Mouse (Mus musculus) embryonic fibroblast, embryonic 13.5 days (primary cell): ENCODE data around the gene Olfr312. TPM values are rescaled to one million over a fixed set of nuclear protein-coding genes. Genes with fewer than 3 reads are reported as not detected.
A peak's percentile ranks its signal among the peaks of the same experiment; 100 is the strongest.

ENCODE experiments used
- H3K27ac ChIP-seq: 2 replicates; pipeline ENCODE4 v1.5.1; 2012; ENCODE audit warnings: low read length, control low read depth, inconsistent platforms; ENCODE audit not compliant: insufficient read depth
- H3K4me1 ChIP-seq: 2 replicates; pipeline ENCODE4 v1.6.1; 2011; ENCODE audit warnings: low read length; ENCODE audit not compliant: control insufficient read depth, insufficient read depth
- H3K4me3 ChIP-seq: 2 replicates; pipeline ENCODE4 v1.5.1; 2011; ENCODE audit warnings: mild to moderate bottlenecking, control low read depth, low read length; ENCODE audit not compliant: insufficient read depth
- CTCF ChIP-seq: IDR thresholded peaks from 2 replicates; pipeline ENCODE4 v1.5.1; 2011; ENCODE audit warnings: mild to moderate bottlenecking, control low read depth, low read length, moderate library complexity, borderline replicate concordance; ENCODE audit not compliant: insufficient read depth
- POLR2A ChIP-seq: IDR thresholded peaks from 2 replicates; pipeline ENCODE4 v1.6.1; 2011; ENCODE audit warnings: low read depth, mild to moderate bottlenecking, control low read depth, low read length, moderate library complexity
- polyA plus RNA-seq: library from polyadenylated mRNA; stranded (reverse); fragments of >200 nt; gene quantifications from 2 replicates; pipeline ENCODE4 v1.2.4, GENCODE M21; 2011; ENCODE audit warnings: low read depth; ENCODE audit not compliant: missing spikeins, insufficient read length

The Olfr312 gene
- polyA plus RNA-seq, 1 experiment, result not detected

DNA sequence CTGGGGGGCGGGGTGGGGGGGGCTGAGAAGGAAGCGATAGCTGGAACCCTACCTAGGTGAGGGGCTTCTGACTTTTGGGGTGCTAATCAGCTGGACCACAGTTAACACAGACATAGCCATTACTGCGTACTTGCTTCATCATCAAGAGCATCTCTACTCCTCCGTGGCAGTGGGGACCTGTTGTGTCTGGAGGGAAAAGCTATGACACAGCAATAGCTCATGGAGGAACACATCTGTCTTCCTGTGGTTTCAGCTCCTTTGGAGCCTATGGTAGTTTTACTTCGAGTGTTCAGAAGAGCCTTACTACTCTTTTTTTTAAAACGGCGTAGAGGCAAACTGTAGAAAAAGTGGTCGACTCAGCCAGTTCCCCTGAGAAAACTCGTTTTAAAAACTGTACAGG lies 18.6 kb downstream of the Olfr312 start:
- Histone ChIP-seq H3K4me1 (peaks cover 5% of the 10 kb centered on the region), H3K27ac (no peak overlapping the region), H3K4me3 (peak overlapping the region; percentile 93)
- TF ChIP-seq CTCF (no peak), POLR2A (no peak)

GRCm38 (mm10) chr11:58849731-58850130 lies 20.7 kb downstream of the Olfr312 start:
- TF ChIP-seq CTCF (no peak), POLR2A (no peak)
- H3K4me1 ChIP-seq, result peaks cover 5% of the 10 kb centered on the region
- no peak overlapping the region for H3K27ac ChIP-seq
- no peak overlapping the region for H3K4me3 ChIP-seq

DNA sequence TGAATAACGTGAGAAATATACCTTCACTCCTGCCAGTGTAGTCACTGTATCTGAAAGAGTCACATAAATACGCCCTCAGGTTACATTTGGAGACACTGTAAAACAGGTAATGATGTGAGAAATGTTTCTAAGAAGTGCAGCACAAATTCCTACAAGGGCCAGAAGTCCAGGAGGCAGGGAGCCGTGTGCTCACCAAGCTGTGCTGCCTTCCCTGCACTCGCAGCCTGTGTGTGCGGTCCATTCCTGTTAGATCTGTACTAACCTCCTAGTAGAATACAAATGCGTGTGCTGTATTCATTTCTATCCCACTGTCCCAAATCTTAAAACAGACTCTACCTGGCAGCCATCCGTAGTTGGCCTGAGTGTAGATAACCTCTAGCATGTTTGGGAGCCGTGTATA lies 31.7 kb downstream of the Olfr312 start:
- H3K4me3 ChIP-seq, result no peak overlapping the region
- H3K4me1 ChIP-seq, result no peaks in the 10 kb centered on the region
- H3K27ac ChIP-seq, result no peak overlapping the region
- TF ChIP-seq CTCF (no peak), POLR2A (no peak)

DNA sequence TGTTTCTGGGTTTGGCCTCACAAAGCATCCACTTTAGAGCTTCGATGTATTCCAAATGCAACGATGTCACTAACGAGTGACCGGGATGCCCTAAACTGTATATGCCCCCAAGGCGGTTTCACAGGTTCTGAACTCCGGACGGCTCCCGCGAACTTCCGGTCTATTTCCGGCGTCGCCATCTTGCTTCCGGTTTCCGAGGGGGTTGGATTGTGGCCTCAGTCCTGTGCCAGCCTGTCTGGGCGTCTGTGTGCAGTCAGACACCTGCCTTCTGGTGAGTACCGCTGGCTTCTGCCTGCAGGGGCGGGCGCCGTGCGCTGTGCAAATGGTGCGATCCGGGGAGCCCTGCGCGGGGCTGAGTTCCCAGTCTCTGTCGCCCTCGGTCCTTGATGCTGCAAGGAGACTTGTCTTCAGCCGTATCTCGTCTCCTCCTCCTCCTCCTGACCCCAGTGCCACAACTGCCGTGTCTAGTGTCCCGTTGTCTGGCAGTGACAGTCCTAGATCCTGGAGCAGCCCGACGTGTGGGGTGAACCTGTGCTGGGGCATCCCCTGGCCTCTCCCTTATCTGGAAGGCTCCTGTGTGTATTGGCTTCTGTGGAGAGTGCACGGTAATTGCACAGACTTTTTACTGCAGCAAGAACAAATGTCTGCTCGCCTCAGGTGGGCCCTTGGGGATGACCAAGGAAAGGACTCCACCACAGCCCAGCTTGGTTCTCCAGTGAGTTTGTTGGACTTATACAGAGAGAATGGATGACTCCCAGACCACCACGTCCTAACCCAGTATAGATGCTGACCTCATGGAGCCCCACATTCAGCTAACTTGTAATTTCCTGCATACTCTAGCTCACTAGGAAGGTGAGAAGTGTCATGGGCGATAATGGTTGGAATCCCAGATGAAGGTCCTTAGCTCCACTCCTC lies 38.3 kb downstream of the Olfr312 start, which contains the start of gene 2810021J22Rik:
Gene 2810021J22Rik (plus strand): TSS at position 178 of the 915 bp plus-strand sequence.
- Histone ChIP-seq H3K27ac (0 out of 2 replicates have a peak within 1 kb of the TSS, but pooled peaks have one; percentile 17), H3K4me1 (no peaks in the 10 kb centered on the region; the same call in 1 of the 2 replicates), H3K4me3 (peak within 1 kb of the TSS; percentile 85)
- TF ChIP-seq POLR2A (peak; percentile 85), CTCF (no peak)

GRCm38 (mm10) chr11:58867954-58868330 lies 38.9 kb downstream of the Olfr312 start:
- Histone ChIP-seq H3K27ac (no peak overlapping the region), H3K4me1 (no peaks in the 10 kb centered on the region; the same call in 1 of the 2 replicates), H3K4me3 (peak overlapping the region; percentile 85; the same call in 1 of the 2 replicates)
- TF ChIP-seq POLR2A (no peak), CTCF (no peak)

GRCm38 (mm10) chr11:58870961-58871360 lies 41.9 kb downstream of the Olfr312 start:
- no peak overlapping the region for H3K4me3 ChIP-seq
- no peak for TF ChIP-seq POLR2A
- TF ChIP-seq CTCF, result no peak
- no peak overlapping the region for H3K27ac ChIP-seq
- H3K4me1 ChIP-seq, result no peaks in the 10 kb centered on the region; the same call in 1 of the 2 replicates

- no peak overlapping the region for H3K4me3 ChIP-seq
- H3K4me1 ChIP-seq, result no peaks in the 10 kb centered on the region
- TF ChIP-seq POLR2A (no peak), CTCF (no peak)
- no peak overlapping the region for H3K27ac ChIP-seq
Measured at GRCm38 (mm10) chr11:58883756-58884155, 54.7 kb downstream of the Olfr312 start.

Other genes starting within 250 kb of the Olfr312 start
- not detected in 2 replicates for gene Olfr324, start 234.1 kb upstream of the Olfr312 start, polyA plus RNA-seq
- not detected in 2 replicates for gene 2210407C18Rik, start 213.2 kb upstream of the Olfr312 start, polyA plus RNA-seq
- gene Olfr323, start 198.7 kb upstream of the Olfr312 start, polyA plus RNA-seq, result not detected in 2 replicates
- not detected in 2 replicates for gene Trim58, start 188.8 kb upstream of the Olfr312 start, polyA plus RNA-seq
- gene Olfr322, start 170.5 kb upstream of the Olfr312 start, polyA plus RNA-seq, result not detected in 2 replicates
- gene Olfr320, start 148.1 kb upstream of the Olfr312 start, polyA plus RNA-seq, result not detected in 2 replicates
- not detected in 2 replicates for gene Olfr319, start 130.1 kb upstream of the Olfr312 start, polyA plus RNA-seq
- gene Olfr318, start 105.2 kb upstream of the Olfr312 start, polyA plus RNA-seq, result not detected in 2 replicates
- not detected in 2 replicates for gene Olfr317, start 90.0 kb upstream of the Olfr312 start, polyA plus RNA-seq
- gene Olfr316, start 76.5 kb upstream of the Olfr312 start, polyA plus RNA-seq, result not detected in 2 replicates
- gene Olfr315, start 56.0 kb upstream of the Olfr312 start, polyA plus RNA-seq, result not detected in 2 replicates
- not detected in 2 replicates for gene Olfr314, start 46.3 kb upstream of the Olfr312 start, polyA plus RNA-seq
- not detected in 2 replicates for gene Fam183b, start 27.3 kb upstream of the Olfr312 start, polyA plus RNA-seq
- not detected in 2 replicates for gene Olfr313, start 14.2 kb upstream of the Olfr312 start, polyA plus RNA-seq
- gene Olfr311, start 10.0 kb downstream of the Olfr312 start, polyA plus RNA-seq, result not detected in 2 replicates
- 5.4 and 6.8 TPM in 2 replicates for gene Gm12258, start 17.9 kb downstream of the Olfr312 start, polyA plus RNA-seq
- gene 2810021J22Rik, start 38.0 kb downstream of the Olfr312 start, polyA plus RNA-seq, result 6.6 TPM in 2 replicates
- 4.1 and 6.2 TPM in 2 replicates for gene Zfp39, start 75.0 kb downstream of the Olfr312 start, polyA plus RNA-seq
- gene Btnl10, start 88.7 kb downstream of the Olfr312 start, polyA plus RNA-seq, result not detected in 2 replicates
- gene Rnf187, start 109.7 kb downstream of the Olfr312 start, polyA plus RNA-seq, result 91.5 and 99.2 TPM in 2 replicates
- not detected in 2 replicates for gene Hist3h2ba, start 119.7 kb downstream of the Olfr312 start, polyA plus RNA-seq
- 9.7 and 12.5 TPM in 2 replicates for gene Hist3h2a, start 125.4 kb downstream of the Olfr312 start, polyA plus RNA-seq
- gene Trim17, start 125.4 kb downstream of the Olfr312 start, polyA plus RNA-seq, result not detected in 2 replicates
- gene Trim11, start 148.9 kb downstream of the Olfr312 start, polyA plus RNA-seq, result 17.5 and 20.1 TPM in 2 replicates